Mouse (Mus musculus): Measurements from ENCODE around the gene Gm4847. TPM values are rescaled to one million over a fixed set of nuclear protein-coding genes. Genes with fewer than 3 reads are reported as not detected.

Gm4847 gene
- not detected in 2 replicates for polyA plus RNA-seq (2015; fragmentation: Nextera tagmentation; extraction: Ambion mirVana)

DNA sequence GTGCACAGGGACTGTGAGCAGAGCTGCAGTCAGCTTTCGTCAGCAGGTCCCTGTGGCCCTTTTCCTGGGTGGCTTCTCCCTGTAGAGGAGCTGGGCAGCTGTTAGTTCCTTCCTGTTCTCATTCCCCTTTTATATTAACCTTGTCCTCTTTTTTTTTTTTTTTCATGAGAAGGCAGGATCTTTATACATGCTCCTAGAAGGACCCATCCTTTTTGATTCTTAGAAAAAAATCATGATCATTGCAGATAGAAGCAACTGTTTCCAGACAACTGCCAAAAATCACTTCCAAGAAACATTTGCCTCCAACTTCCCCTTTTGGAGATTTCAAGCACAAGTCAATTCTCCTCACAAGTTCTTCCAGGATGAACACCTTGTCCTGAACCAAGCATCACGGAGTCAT, at the start of gene Gm4847:
Gm4847 (minus strand) TSS at position 101 of the 400 bp plus-strand sequence.
- Histone ChIP-seq H3K27me3 (no peaks in the 10 kb centered on the region), H3K36me3 (replicated peaks) (no peaks in the 10 kb centered on the region), H3K4me3 (replicated peaks) (no peak within 1 kb of the TSS), H3K27ac (replicated peaks) (no peak within 1 kb of the TSS), H3K9ac (no peak within 1 kb of the TSS), H3K4me1 (replicated peaks) (no peaks in the 10 kb centered on the region), H3K4me2 (no peak within 1 kb of the TSS), H3K9me3 (replicated peaks) (0 out of 2 replicates have a peak, but pooled peaks cover 4% of the 10 kb centered on the region)
- 46% methylated on average over 2 of the region's 2 CpGs for WGBS (ENCODE audit: insufficient replicate concordance)
- ATAC-seq (ENCODE audit: insufficient read depth) = no peak

DNA sequence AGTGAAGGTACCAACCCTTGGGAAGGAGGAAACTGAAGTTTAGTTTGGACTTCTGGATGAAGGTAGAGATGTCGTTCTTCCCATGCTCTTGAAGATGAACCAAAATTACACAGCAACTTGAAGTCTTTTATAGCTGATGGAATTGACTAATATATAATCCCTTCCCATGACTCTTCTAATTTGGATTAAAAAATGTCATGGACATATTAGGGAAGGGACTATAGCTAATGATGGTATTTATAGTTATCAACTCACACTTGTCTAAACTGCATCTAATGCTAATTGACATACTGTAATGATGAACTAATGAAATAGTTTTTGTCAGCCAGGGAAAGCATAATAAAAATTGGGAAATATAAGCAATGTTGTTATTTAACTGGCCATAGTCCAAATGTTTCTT, 34.3 kb upstream of the Gm4847 start, which contains the start of gene Fmo9:
Fmo9 (minus strand) TSS at position 101 of the 400 bp plus-strand sequence.
- ATAC-seq (ENCODE audit: insufficient read depth) = no peak
- Histone ChIP-seq H3K4me1 (replicated peaks) (no peaks in the 10 kb centered on the region), H3K4me2 (no peak within 1 kb of the TSS), H3K36me3 (replicated peaks) (no peaks in the 10 kb centered on the region), H3K9me3 (replicated peaks) (no peaks in the 10 kb centered on the region), H3K4me3 (replicated peaks) (no peak within 1 kb of the TSS), H3K9ac (no peak within 1 kb of the TSS), H3K27ac (replicated peaks) (no peak within 1 kb of the TSS), H3K27me3 (no peaks in the 10 kb centered on the region)
- 64% methylated on average over 1 of the region's 1 CpGs for WGBS (ENCODE audit: insufficient replicate concordance)

DNA sequence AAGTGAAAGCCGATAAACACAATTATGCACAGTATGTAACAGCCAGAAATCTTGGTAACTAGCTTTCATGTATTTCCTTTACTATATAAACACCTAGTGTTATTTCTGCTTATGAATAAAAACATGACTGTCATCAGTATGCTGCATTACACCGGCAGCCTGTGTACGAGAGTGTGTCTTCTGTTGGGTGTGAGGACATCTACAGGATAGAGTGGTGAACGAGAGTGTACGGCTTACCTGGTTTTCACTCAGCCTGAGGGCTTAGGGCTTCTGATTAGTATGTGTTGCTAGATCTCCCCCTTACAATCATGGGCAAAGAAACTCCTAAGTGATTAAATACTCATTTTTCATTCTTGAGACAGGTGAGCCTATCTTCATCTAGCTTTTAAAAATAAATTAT, 21.8 kb upstream of the Gm4847 start:
- ATAC-seq (ENCODE audit: insufficient read depth) = no peak
- 68% methylated on average over 5 of the region's 5 CpGs for WGBS (ENCODE audit: insufficient replicate concordance)
- H3K4me1 ChIP-seq (replicated peaks) = no peaks in the 10 kb centered on the region

DNA sequence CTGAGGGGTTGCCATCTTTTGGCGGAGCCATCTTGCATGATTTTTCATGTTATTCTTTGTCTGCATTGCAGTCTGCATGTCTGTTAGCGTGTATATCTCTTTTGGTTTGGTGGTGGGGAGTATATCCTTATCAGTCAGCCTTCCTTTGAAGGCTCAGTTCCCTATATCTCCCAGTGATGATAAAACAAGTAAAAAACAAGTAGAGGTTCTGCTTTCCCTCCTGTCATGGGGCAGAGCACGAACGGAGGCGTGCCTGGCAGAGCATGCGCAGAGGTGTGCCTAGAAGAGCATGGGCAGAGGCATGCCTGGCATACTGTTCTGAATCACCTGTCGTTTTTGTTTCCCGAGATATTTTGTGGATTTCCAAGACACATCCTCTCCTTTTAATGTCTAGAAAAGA, 13.3 kb upstream of the Gm4847 start:
- Histone ChIP-seq H3K4me3 (replicated peaks) (no peak overlapping the region), H3K36me3 (replicated peaks) (no peaks in the 10 kb centered on the region), H3K9ac (no peak overlapping the region), H3K4me2 (no peak overlapping the region), H3K9me3 (replicated peaks) (no peaks in the 10 kb centered on the region), H3K4me1 (replicated peaks) (no peaks in the 10 kb centered on the region), H3K27ac (replicated peaks) (no peak overlapping the region), H3K27me3 (no peaks in the 10 kb centered on the region)
- 63% methylated on average over 8 of the region's 8 CpGs for WGBS (ENCODE audit: insufficient replicate concordance)
- ATAC-seq (ENCODE audit: insufficient read depth) = no peak

More for the DNA sequence above, 21.8 kb upstream of the Gm4847 start:
- Histone ChIP-seq H3K4me3 (replicated peaks) (no peak overlapping the region), H3K36me3 (replicated peaks) (no peaks in the 10 kb centered on the region), H3K27me3 (no peaks in the 10 kb centered on the region), H3K9ac (no peak overlapping the region), H3K27ac (replicated peaks) (no peak overlapping the region), H3K4me2 (no peak overlapping the region), H3K9me3 (replicated peaks) (no peaks in the 10 kb centered on the region)

Small RNA genes within 50 kb of the gene (microRNA-seq; reads per million reads assigned to microRNA genes)
- not detected for gene Gm22992

Other genes with a start within 250 kb of the Gm4847 start
- 0.89 and 0.93 TPM in 2 replicates for gene Pogk, start 237.8 kb downstream of the Gm4847 start, polyA plus RNA-seq (2015; fragmentation: Nextera tagmentation; extraction: Ambion mirVana)
- gene Gm4846, start 150.1 kb downstream of the Gm4847 start, polyA plus RNA-seq (2015; fragmentation: Nextera tagmentation; extraction: Ambion mirVana) = not detected in 2 replicates
- not detected in 2 replicates for gene Fmo9, start 34.2 kb upstream of the Gm4847 start, polyA plus RNA-seq (2015; fragmentation: Nextera tagmentation; extraction: Ambion mirVana)

Data from liver, embryonic 15.5 days (tissue).